Mouse (Mus musculus) hindbrain, embryonic 12.5 days (tissue): ENCODE data around the gene Olfr1418. TPM values are rescaled to one million over a fixed set of nuclear protein-coding genes. Genes with fewer than 3 reads are reported as not detected.
"Not testable (repeated sequence)": the region's sequence is repeated elsewhere in the genome, so short reads cannot be mapped to it uniquely, and the experiment has no call there.

Source experiments
- ATAC-seq: fragments of 200-750 bp; cut with Nextera tagmentation; 2 replicates; pipeline ENCODE4 v1.8.0; 2017; ENCODE audit warnings: moderate TSS enrichment; ENCODE audit not compliant: low FRiP score
- H3K27ac ChIP-seq: fragments of 300-500 bp; sonication (generic); 2 replicates; pipeline ENCODE4 v1.5.1; 2016; ENCODE audit warnings: mild to moderate bottlenecking
- H3K27me3 ChIP-seq: fragments of 300-500 bp; sonication (generic); 2 replicates; pipeline ENCODE4 v1.6.1; 2016; ENCODE audit warnings: mild to moderate bottlenecking
- H3K36me3 ChIP-seq: fragments of 300-500 bp; sonication (generic); 2 replicates; pipeline ENCODE4 v1.6.1; 2016; ENCODE audit warnings: mild to moderate bottlenecking
- H3K4me1 ChIP-seq: fragments of 300-500 bp; sonication (generic); 2 replicates; pipeline ENCODE4 v1.6.1; 2016
- H3K4me2 ChIP-seq: fragments of 300-500 bp; sonication (generic); replicated peaks from 2 replicates; pipeline ENCODE4 v1.6.1; 2016; ENCODE audit warnings: mild to moderate bottlenecking
- H3K4me3 ChIP-seq: fragments of 300-500 bp; sonication (generic); 2 replicates; pipeline ENCODE4 v1.5.1; 2016; ENCODE audit warnings: mild to moderate bottlenecking
- H3K9ac ChIP-seq: fragments of 300-500 bp; sonication (generic); 2 replicates; pipeline ENCODE4 v1.6.1; 2016; ENCODE audit warnings: mild to moderate bottlenecking, moderate library complexity
- H3K9me3 ChIP-seq: fragments of 300-500 bp; sonication (generic); replicated peaks from 2 replicates; pipeline ENCODE4 v1.6.1; 2016; ENCODE audit warnings: mild to moderate bottlenecking
- WGBS: fragments of 180-500 bp; shearing (Covaris S2); methylation state at CpG from one replicate; pipeline ENCODE4 v1.1.7; 2016; 5-methylcytosine and 5-hydroxymethylcytosine counted together
- polyA plus RNA-seq: library from polyadenylated mRNA; unstranded; fragments of >200 nt; fragmentation: Nextera tagmentation; extraction: Ambion mirVana; gene quantifications from 2 replicates; pipeline ENCODE4 v1.2.1, GENCODE M21; 2016

Olfr1418 gene
- polyA plus RNA-seq, result not detected in 2 replicates

- Histone ChIP-seq H3K9me3 (no peaks in the 10 kb centered on the region; the same call in 1 of the 2 replicates), H3K27me3 (no peaks in the 10 kb centered on the region), H3K4me3 (no peak within 1 kb of the TSS), H3K4me2 (no peak within 1 kb of the TSS), H3K27ac (no peak within 1 kb of the TSS), H3K4me1 (no peaks in the 10 kb centered on the region), H3K9ac (no peak within 1 kb of the TSS), H3K36me3 (no peaks in the 10 kb centered on the region)
- 93% methylated on average over 1 of the region's 1 CpGs for WGBS
- ATAC-seq, result no peak
These were observed at the start of gene Olfr1418 for GRCm38 (mm10) chr19:11860966-11861365. TSS of gene Olfr1418 (minus strand) at chr19:11861066.

GRCm38 (mm10) chr19:11886265-11886664 lies 25.4 kb upstream of the Olfr1418 start, which contains the start of gene Olfr1420:
TSS of gene Olfr1420 (plus strand) at chr19:11886565.
- WGBS, result 57% methylated on average over 1 of the region's 1 CpGs
- no peak within 1 kb of the TSS for H3K27ac ChIP-seq

DNA sequence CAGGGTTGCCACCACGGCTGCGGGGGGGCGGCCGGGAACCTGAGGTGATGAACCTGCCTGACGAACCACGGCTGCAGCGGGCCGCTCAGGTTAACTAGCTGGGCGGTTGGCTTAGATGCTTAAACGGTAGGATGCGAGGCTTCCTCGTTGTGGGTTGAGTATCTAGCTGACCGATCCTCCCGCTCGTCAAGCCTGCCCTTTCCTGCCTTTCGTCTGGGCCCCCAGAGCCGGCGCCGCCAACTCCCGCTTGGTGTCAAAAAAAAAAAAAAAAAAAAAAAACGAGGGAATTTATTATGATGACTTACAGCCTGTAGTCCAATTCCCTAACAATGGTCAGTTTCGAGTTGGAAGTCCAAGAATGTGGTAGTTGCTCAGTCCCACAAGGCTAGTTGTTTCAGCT lies 17.5 kb upstream of the Olfr1418 start:
- H3K27ac ChIP-seq, ATAC-seq, H3K4me2 ChIP-seq, H3K4me3 ChIP-seq, H3K27me3 ChIP-seq, H3K9me3 ChIP-seq, H3K36me3 ChIP-seq, H3K4me1 ChIP-seq, H3K9ac ChIP-seq: not testable (repeated sequence)
- 66% methylated on average over 22 of the region's 22 CpGs for WGBS

More at GRCm38 (mm10) chr19:11886265-11886664, 25.4 kb upstream of the Olfr1418 start, which contains the start of gene Olfr1420:
- H3K4me1 ChIP-seq, result no peaks in the 10 kb centered on the region
- H3K4me3 ChIP-seq, result no peak within 1 kb of the TSS
- no peak within 1 kb of the TSS for H3K9ac ChIP-seq
- H3K36me3 ChIP-seq, result no peaks in the 10 kb centered on the region
- H3K9me3 ChIP-seq, result no peaks in the 10 kb centered on the region
- H3K4me2 ChIP-seq, result no peak within 1 kb of the TSS
- no peak for ATAC-seq
- H3K27me3 ChIP-seq, result no peaks in the 10 kb centered on the region

DNA sequence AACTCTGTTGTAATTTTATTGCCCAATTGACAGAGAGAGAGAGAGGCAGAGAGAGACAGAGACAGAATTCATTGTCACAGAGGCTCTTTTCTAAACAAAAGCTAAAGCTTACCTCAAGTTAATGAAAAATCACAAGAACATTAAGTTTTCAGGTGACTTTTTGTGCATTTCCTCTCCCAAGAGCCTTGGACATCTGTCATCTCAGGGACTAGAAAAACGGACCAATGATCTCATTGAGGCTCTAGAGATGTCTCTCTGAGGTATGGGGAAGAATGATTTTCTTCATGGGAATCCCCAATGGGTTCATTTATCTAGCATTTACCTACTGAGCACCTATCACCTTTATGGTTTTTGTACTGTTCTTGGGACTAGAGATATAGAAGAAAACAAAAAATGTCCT lies 14.1 kb upstream of the Olfr1418 start, which contains the start of gene Olfr1419:
Olfr1419 (minus strand) TSS at position 101 of the 400 bp plus-strand sequence.
- no peak within 1 kb of the TSS for H3K4me3 ChIP-seq
- 83% methylated on average over 1 of the region's 1 CpGs for WGBS
- no peaks in the 10 kb centered on the region for H3K9me3 ChIP-seq
- no peak within 1 kb of the TSS for H3K9ac ChIP-seq
- no peaks in the 10 kb centered on the region for H3K36me3 ChIP-seq
- no peak within 1 kb of the TSS for H3K4me2 ChIP-seq
- H3K4me1 ChIP-seq, result no peaks in the 10 kb centered on the region
- no peaks in the 10 kb centered on the region for H3K27me3 ChIP-seq
- H3K27ac ChIP-seq, result no peak within 1 kb of the TSS
- ATAC-seq, result no peak

- no peak overlapping the region for H3K4me2 ChIP-seq
- H3K27ac ChIP-seq, result no peak overlapping the region
- no peaks in the 10 kb centered on the region; the same call in 1 of the 2 replicates for H3K9me3 ChIP-seq
- no peaks in the 10 kb centered on the region for H3K36me3 ChIP-seq
- ATAC-seq, result no peak
- H3K27me3 ChIP-seq, result no peaks in the 10 kb centered on the region
- H3K4me3 ChIP-seq, result no peak overlapping the region
- no peaks in the 10 kb centered on the region for H3K4me1 ChIP-seq
- H3K9ac ChIP-seq, result no peak overlapping the region
- 85% methylated on average over 2 of the region's 2 CpGs for WGBS
These were observed 7.0 kb upstream of the Olfr1418 start for GRCm38 (mm10) chr19:11867837-11868236.

DNA sequence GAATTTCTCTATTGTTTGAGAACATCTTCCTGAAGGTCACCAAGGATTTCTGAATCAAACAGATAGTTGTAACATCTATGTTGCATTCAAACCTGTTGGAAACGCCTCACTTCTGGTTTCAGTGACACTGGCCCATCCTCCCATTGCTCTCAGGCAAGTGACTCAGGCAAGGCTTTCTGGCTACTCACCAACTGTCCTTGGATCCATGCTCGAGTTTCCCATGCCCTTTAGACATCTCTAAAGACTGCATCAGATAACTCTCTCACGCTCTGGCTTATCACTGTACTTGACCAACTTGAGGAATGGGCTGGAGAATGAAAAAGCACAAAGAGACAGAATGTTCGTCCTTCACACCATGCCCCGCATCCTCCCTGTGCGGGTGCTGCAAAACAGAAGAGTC lies 4.4 kb downstream of the Olfr1418 start:
- no peak overlapping the region for H3K9ac ChIP-seq
- no peaks in the 10 kb centered on the region for H3K36me3 ChIP-seq
- no peaks in the 10 kb centered on the region for H3K4me1 ChIP-seq
- no peaks in the 10 kb centered on the region for H3K9me3 ChIP-seq
- 82% methylated on average over 6 of the region's 6 CpGs for WGBS
- ATAC-seq, result no peak
- no peak overlapping the region for H3K4me2 ChIP-seq
- no peak overlapping the region for H3K27ac ChIP-seq
- H3K4me3 ChIP-seq, result no peak overlapping the region
- no peaks in the 10 kb centered on the region for H3K27me3 ChIP-seq

DNA sequence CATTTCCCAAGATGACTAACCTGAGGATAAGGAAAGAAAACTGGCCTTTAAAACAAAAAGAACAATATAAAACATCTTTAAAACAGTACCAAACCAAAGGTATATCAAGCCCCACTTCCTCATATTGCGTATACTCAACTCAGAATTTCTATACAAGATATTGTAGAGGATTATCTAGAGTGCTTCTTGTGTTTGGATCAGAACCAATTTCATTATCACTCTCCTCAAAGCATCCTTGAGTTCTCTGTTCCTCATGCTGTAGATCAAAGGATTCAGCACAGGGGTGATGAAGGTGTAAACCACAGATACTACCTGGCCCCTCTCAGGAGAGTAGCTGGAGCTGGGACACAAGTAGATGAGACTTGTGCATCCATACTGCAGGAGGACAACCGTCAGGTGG lies 6.0 kb downstream of the Olfr1418 start:
- Histone ChIP-seq H3K4me1 (no peaks in the 10 kb centered on the region), H3K9me3 (no peaks in the 10 kb centered on the region), H3K4me3 (no peak overlapping the region), H3K9ac (no peak overlapping the region), H3K4me2 (no peak overlapping the region), H3K36me3 (no peaks in the 10 kb centered on the region), H3K27ac (no peak overlapping the region), H3K27me3 (no peaks in the 10 kb centered on the region)
- no peak for ATAC-seq
- 87% methylated on average over 2 of the region's 2 CpGs for WGBS

DNA sequence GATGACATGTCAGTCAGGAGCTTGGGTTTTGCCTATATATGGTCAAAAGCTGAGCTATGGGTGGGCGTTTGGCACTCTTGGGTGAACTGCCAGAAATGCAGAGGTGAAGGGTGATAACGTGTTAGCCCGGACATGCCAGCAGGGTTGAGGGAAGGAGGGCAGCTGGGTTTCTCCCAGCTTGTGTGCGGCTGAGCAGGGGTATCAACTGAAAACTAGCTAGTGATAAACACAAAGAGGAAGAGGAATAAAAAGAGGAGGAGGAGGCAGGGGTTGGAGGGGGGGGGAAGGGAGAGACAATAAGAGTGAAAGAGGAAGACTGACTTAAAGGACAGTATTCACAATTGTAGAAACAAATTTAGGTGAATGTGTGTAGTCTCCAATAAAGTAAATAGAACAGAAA lies 8.2 kb downstream of the Olfr1418 start:
- 68% methylated on average over 4 of the region's 4 CpGs for WGBS
- Histone ChIP-seq H3K9me3 (no peaks in the 10 kb centered on the region), H3K4me1 (no peaks in the 10 kb centered on the region), H3K9ac (no peak overlapping the region), H3K4me2 (no peak overlapping the region), H3K27me3 (no peaks in the 10 kb centered on the region), H3K27ac (no peak overlapping the region), H3K36me3 (no peaks in the 10 kb centered on the region), H3K4me3 (no peak overlapping the region)
- no peak for ATAC-seq

DNA sequence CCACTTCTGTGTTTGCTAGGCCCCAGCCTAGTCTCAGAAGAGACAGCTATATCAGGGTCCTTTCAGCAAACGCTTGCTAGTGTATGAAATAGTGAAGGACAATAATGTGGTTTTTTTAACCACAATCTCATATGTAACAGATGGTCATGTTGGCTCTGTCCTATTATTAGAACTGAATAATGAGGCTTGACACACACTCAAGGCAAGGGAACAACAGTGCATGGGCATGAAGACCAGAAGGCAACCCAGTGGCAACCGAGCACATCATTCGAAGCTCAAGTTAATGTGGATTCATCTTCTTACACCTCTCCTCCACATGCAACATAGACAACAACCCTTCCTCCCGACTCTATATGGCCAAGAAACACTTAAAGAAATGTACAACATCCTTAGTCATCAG lies 14.5 kb downstream of the Olfr1418 start:
- no peak overlapping the region for H3K9ac ChIP-seq
- ATAC-seq, result no peak
- H3K36me3 ChIP-seq, result no peaks in the 10 kb centered on the region
- no peaks in the 10 kb centered on the region for H3K27me3 ChIP-seq
- H3K4me2 ChIP-seq, result no peak overlapping the region
- H3K4me3 ChIP-seq, result no peak overlapping the region
- H3K9me3 ChIP-seq, result no peaks in the 10 kb centered on the region
- 87% methylated on average over 4 of the region's 4 CpGs for WGBS
- no peak overlapping the region for H3K27ac ChIP-seq
- no peaks in the 10 kb centered on the region for H3K4me1 ChIP-seq

DNA sequence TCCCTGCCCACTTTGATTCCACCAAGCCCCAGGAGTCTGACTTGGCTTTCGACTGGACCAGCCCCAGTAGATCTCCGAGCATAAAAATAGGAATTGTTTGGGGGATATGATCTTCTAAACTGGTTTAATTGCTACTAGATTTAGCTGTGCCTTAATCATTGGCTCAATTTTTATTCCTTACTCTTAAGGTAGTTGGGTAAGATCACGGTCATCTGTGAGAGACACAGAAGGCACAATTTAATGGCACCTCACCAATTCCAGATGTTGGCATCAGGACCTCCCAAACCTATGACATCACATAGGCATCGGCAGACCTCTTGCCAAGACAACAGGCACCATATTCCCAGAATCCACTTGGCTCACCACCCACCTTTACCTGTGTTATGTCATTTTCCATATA lies 21.7 kb downstream of the Olfr1418 start, which contains the start of gene Olfr1417:
Olfr1417 (minus strand) TSS at position 101 of the 400 bp plus-strand sequence.
- no peak within 1 kb of the TSS for H3K4me2 ChIP-seq
- 82% methylated on average over 4 of the region's 4 CpGs for WGBS
- H3K4me3 ChIP-seq, result no peak within 1 kb of the TSS
- H3K27me3 ChIP-seq, result no peaks in the 10 kb centered on the region
- no peak within 1 kb of the TSS for H3K27ac ChIP-seq
- no peak for ATAC-seq
- H3K4me1 ChIP-seq, result no peaks in the 10 kb centered on the region
- no peaks in the 10 kb centered on the region for H3K36me3 ChIP-seq
- no peak within 1 kb of the TSS for H3K9ac ChIP-seq
- no peaks in the 10 kb centered on the region for H3K9me3 ChIP-seq

GRCm38 (mm10) chr19:11823346-11824065 lies 37.4 kb downstream of the Olfr1418 start:
- 32% methylated on average over 4 of the region's 4 CpGs for WGBS
- no peak for ATAC-seq
- Histone ChIP-seq H3K4me3 (no peak overlapping the region), H3K4me1 (peaks cover 13% of the 10 kb centered on the region; the same call in 1 of the 2 replicates), H3K9ac (no peak overlapping the region), H3K9me3 (no peaks in the 10 kb centered on the region), H3K36me3 (no peaks in the 10 kb centered on the region), H3K27ac (no peak overlapping the region), H3K27me3 (peaks cover 16% of the 10 kb centered on the region), H3K4me2 (no peak overlapping the region)

- H3K27ac ChIP-seq, result no peak overlapping the region
- peak overlapping the region; percentile 88 for H3K4me2 ChIP-seq
- WGBS, result 37% methylated on average over 6 of the region's 6 CpGs
- peaks cover 44% of the 10 kb centered on the region for H3K27me3 ChIP-seq
- no peak overlapping the region for H3K9ac ChIP-seq
- peaks cover 15% of the 10 kb centered on the region; the same call in 1 of the 2 replicates for H3K4me1 ChIP-seq
- H3K36me3 ChIP-seq, result no peaks in the 10 kb centered on the region
- H3K4me3 ChIP-seq, result peak overlapping the region; percentile 74
- ATAC-seq, result no peak
- no peaks in the 10 kb centered on the region for H3K9me3 ChIP-seq
These were observed 40.7 kb downstream of the Olfr1418 start for GRCm38 (mm10) chr19:11820211-11820610.

DNA sequence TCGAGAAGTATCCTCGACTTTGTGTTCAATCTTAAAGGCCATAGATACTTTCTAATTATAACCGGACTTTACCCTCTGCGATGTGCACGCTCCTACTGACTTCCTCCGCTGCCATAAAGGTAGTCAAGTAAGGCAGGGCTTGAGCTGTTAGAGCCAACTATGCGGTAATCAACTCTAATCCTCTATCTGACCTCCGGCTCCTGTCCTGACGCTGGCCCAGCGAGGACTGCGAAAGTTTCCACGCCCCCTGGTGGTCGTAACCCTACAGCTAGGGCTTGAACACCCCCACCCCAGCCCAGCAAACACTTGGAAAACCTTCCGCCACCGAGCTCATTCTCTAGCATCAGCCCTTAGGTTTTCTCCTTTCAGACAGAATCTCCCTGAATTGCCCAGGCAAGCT lies 41.1 kb downstream of the Olfr1418 start:
- WGBS, result under 1% methylated on average over 15 of the region's 15 CpGs
- peak; percentile 76 for ATAC-seq
- peak overlapping the region; percentile 88 for H3K4me2 ChIP-seq
- H3K9ac ChIP-seq, result no peak overlapping the region
- H3K36me3 ChIP-seq, result no peaks in the 10 kb centered on the region
- peaks cover 44% of the 10 kb centered on the region for H3K27me3 ChIP-seq
- no peak overlapping the region for H3K27ac ChIP-seq
- peaks cover 15% of the 10 kb centered on the region; the same call in 1 of the 2 replicates for H3K4me1 ChIP-seq
- no peaks in the 10 kb centered on the region for H3K9me3 ChIP-seq
- H3K4me3 ChIP-seq, result peak overlapping the region; percentile 74
